Mouse (Mus musculus) monocyte, adult 5-6 weeks (primary cell): ENCODE data around the gene Lpcat1. TPM values are rescaled to one million over a fixed set of nuclear protein-coding genes. Genes with fewer than 3 reads are reported as not detected.

Experiments used
- ATAC-seq: fragments of 153-309, 156-312 bp; replicated peaks from 2 replicates; pipeline ENCODE4 v1.8.0; 2017; ENCODE audit warnings: mild to moderate bottlenecking; ENCODE audit not compliant: low TSS enrichment, insufficient number of reproducible peaks, severe bottlenecking, poor library complexity, low FRiP score
- total RNA-seq: library from RNA; stranded (forward); fragments of 200-1000, 200-491, 200-594 nt; gene quantifications from 3 replicates; pipeline ENCODE4 v1.2.3, GENCODE M21; 2017

The Lpcat1 gene
- total RNA-seq, 1 experiment from 2014 or later, result 13.3 TPM

GRCm38 (mm10) chr13:73472481-73472880 is 5.5 kb downstream of the Lpcat1 start:
- ATAC-seq, result no peak

- no peak for ATAC-seq
These were observed 6.7 kb downstream of the Lpcat1 start for GRCm38 (mm10) chr13:73473746-73474145.

- no peak for ATAC-seq
These were observed 7.2 kb downstream of the Lpcat1 start for GRCm38 (mm10) chr13:73474163-73474562.

- no peak for ATAC-seq
These were observed 8.3 kb downstream of the Lpcat1 start for GRCm38 (mm10) chr13:73475058-73475980.

- ATAC-seq, result no peak
These were observed 9.3 kb downstream of the Lpcat1 start for GRCm38 (mm10) chr13:73476259-73476658.

- ATAC-seq, result no peak
These were observed 9.8 kb downstream of the Lpcat1 start for GRCm38 (mm10) chr13:73476796-73477195.

- ATAC-seq, result no peak
These were observed 10.8 kb downstream of the Lpcat1 start for GRCm38 (mm10) chr13:73477841-73478240.

- ATAC-seq, result no peak
These were observed 15.5 kb downstream of the Lpcat1 start for GRCm38 (mm10) chr13:73482476-73482875.

- ATAC-seq, result no peak
These were observed 16.3 kb downstream of the Lpcat1 start for GRCm38 (mm10) chr13:73483331-73483730.

- ATAC-seq, result no peak
These were observed 17.2 kb downstream of the Lpcat1 start for GRCm38 (mm10) chr13:73484171-73484570.

GRCm38 (mm10) chr13:73488105-73488504 is 21.1 kb downstream of the Lpcat1 start:
- ATAC-seq, result no peak

- peak; percentile 28; the same call in 1 of the 2 replicates for ATAC-seq
These were observed 21.7 kb downstream of the Lpcat1 start for GRCm38 (mm10) chr13:73488707-73489106.

- ATAC-seq, result peak; percentile 65
These were observed 23.0 kb downstream of the Lpcat1 start for GRCm38 (mm10) chr13:73489986-73490385.

- no peak for ATAC-seq
These were observed 23.7 kb downstream of the Lpcat1 start for GRCm38 (mm10) chr13:73490564-73491170.

GRCm38 (mm10) chr13:73493183-73493582 is 26.2 kb downstream of the Lpcat1 start:
- no peak for ATAC-seq

- no peak for ATAC-seq
These were observed 27.5 kb downstream of the Lpcat1 start for GRCm38 (mm10) chr13:73494528-73494927.

- no peak for ATAC-seq
These were observed 29.1 kb downstream of the Lpcat1 start for GRCm38 (mm10) chr13:73496137-73496536.

GRCm38 (mm10) chr13:73499893-73500604 is 33.1 kb downstream of the Lpcat1 start:
- ATAC-seq, result no peak

- no peak for ATAC-seq
These were observed 35.7 kb downstream of the Lpcat1 start for GRCm38 (mm10) chr13:73502719-73503118.
